7 mouse cellular contexts compared by ENCODE assay signal in genomic region chr14:25693888-25694568, GRCm38 (mm10). TPM values are rescaled to one million over a fixed set of nuclear protein-coding genes. Genes with fewer than 3 reads are reported as not detected.
DNase-seq lines count a peak whose midpoint lies in the region; ATAC-seq and TF ChIP-seq lines count a peak whose summit lies in the region.

Ppif (plus strand) TSS chr14:25694154.

- H3K4me2 ChIP-seq in embryonic facial prominence, embryonic 12.5 days (replicated peaks) = peak within 1 kb of the TSS; percentile 89
- peak within 1 kb of the TSS; percentile 95 for H3K4me2 ChIP-seq in limb, embryonic 12.5 days
- peak within 1 kb of the TSS; percentile 83 for H3K4me2 ChIP-seq in midbrain, embryonic 15.5 days

- H3K4me1 ChIP-seq in embryonic facial prominence, embryonic 12.5 days = peaks cover 16% of the 10 kb centered on the region
- H3K4me1 ChIP-seq in kidney, adult 2 months (ENCODE audit: control insufficient read depth, insufficient read depth, low read length) = peaks cover 16% of the 10 kb centered on the region; the same call in 1 of the 2 replicates
- H3K4me1 ChIP-seq in limb, embryonic 12.5 days (replicated peaks) = peaks cover 30% of the 10 kb centered on the region
- H3K4me1 ChIP-seq in midbrain, embryonic 15.5 days = peaks cover 26% of the 10 kb centered on the region
- H3K4me1 ChIP-seq in spleen, adult 2 months (ENCODE audit: control insufficient read depth, insufficient read depth, insufficient read length) = peaks cover 6% of the 10 kb centered on the region; the same call in 1 of the 2 replicates

- H3K9me3 ChIP-seq in embryonic facial prominence, embryonic 12.5 days = no peaks in the 10 kb centered on the region
- no peaks in the 10 kb centered on the region for H3K9me3 ChIP-seq in limb, embryonic 12.5 days
- no peaks in the 10 kb centered on the region for H3K9me3 ChIP-seq in midbrain, embryonic 15.5 days

- no peaks in the 10 kb centered on the region for H3K27me3 ChIP-seq in embryonic facial prominence, embryonic 12.5 days
- H3K27me3 ChIP-seq in kidney, adult 2 months (replicated peaks; ENCODE audit: control insufficient read depth, insufficient read depth, low read length) = no peaks in the 10 kb centered on the region
- no peaks in the 10 kb centered on the region for H3K27me3 ChIP-seq in limb, embryonic 12.5 days
- no peaks in the 10 kb centered on the region for H3K27me3 ChIP-seq in midbrain, embryonic 15.5 days (replicated peaks)
- no peaks in the 10 kb centered on the region for H3K27me3 ChIP-seq in spleen, adult 2 months (ENCODE audit: control insufficient read depth, insufficient read depth, low read length)

- peak within 1 kb of the TSS; percentile 89 for H3K4me3 ChIP-seq in embryonic facial prominence, embryonic 12.5 days
- peak within 1 kb of the TSS; percentile 71 for H3K4me3 ChIP-seq in kidney, adult 2 months (ENCODE audit: insufficient read depth, low read depth, low read length)
- peak within 1 kb of the TSS; percentile 93 for H3K4me3 ChIP-seq in limb, embryonic 12.5 days (replicated peaks)
- peak within 1 kb of the TSS; percentile 78 for H3K4me3 ChIP-seq in midbrain, embryonic 15.5 days
- peak within 1 kb of the TSS; percentile 73 for H3K4me3 ChIP-seq in spleen, adult 2 months (ENCODE audit: extremely low read depth, insufficient read depth, insufficient read length)

- peak; percentile 98 for DNase-seq in adrenal gland, postnatal 25 days
- peak; percentile 95 to 97 for DNase-seq in heart, adult 18-20 months
- DNase-seq in kidney, adult 2 months = peak; percentile 97
- peak; percentile 89 to 96 for DNase-seq in spleen, adult 2 months (ENCODE audit: low read depth in 1 of 2, low spot score in 2 of 2)

- H3K9ac ChIP-seq in embryonic facial prominence, embryonic 12.5 days = peak within 1 kb of the TSS; percentile 84
- peak within 1 kb of the TSS; percentile 90 for H3K9ac ChIP-seq in limb, embryonic 12.5 days (replicated peaks)
- peak within 1 kb of the TSS; percentile 75 for H3K9ac ChIP-seq in midbrain, embryonic 15.5 days

- no peak within 1 kb of the TSS; the same call in 1 of the 2 replicates for H3K27ac ChIP-seq in embryonic facial prominence, embryonic 12.5 days
- peak within 1 kb of the TSS; percentile 57 for H3K27ac ChIP-seq in kidney, adult 2 months (ENCODE audit: insufficient read depth, low read depth, low read length)
- peak within 1 kb of the TSS; percentile 70; the same call in 1 of the 2 replicates for H3K27ac ChIP-seq in limb, embryonic 12.5 days
- H3K27ac ChIP-seq in midbrain, embryonic 15.5 days = peak within 1 kb of the TSS; percentile 71
- H3K27ac ChIP-seq in spleen, adult 2 months (ENCODE audit: insufficient read depth, low read length) = peak within 1 kb of the TSS; percentile 13; the same call in 1 of the 2 replicates

- ATAC-seq in embryonic facial prominence, embryonic 12.5 days (ENCODE audit: insufficient number of reproducible peaks, insufficient read depth, low FRiP score, low TSS enrichment) = peak; percentile 87
- peak; percentile 88 for ATAC-seq in limb, embryonic 12.5 days (ENCODE audit: insufficient number of reproducible peaks, insufficient read depth, low FRiP score, low TSS enrichment, low read depth)
- peak; percentile 94 for ATAC-seq in midbrain, embryonic 15.5 days (replicated peaks)

- peak; percentile 94; the same call in 1 of the 2 replicates for TF ChIP-seq CTCF in kidney, adult 2 months (conservative IDR thresholded peaks at IDR 0.05; ENCODE audit: insufficient read depth, insufficient read length, low read depth, low read length)
- peak; percentile 97 for TF ChIP-seq CTCF in spleen, adult 2 months (IDR thresholded peaks at IDR 0.05; ENCODE audit: extremely low read depth, insufficient read depth, insufficient read length, insufficient replicate concordance)

- TF ChIP-seq POLR2A in kidney, adult 2 months (IDR thresholded peaks at IDR 0.05; ENCODE audit: low read depth, low read length) = peak; percentile 62
- peak; percentile 77 for TF ChIP-seq POLR2A in spleen, adult 2 months (IDR thresholded peaks at IDR 0.05; ENCODE audit: low read depth, low read length)

- under 1% methylated on average over 69 of the region's 70 CpGs for WGBS in embryonic facial prominence, embryonic 12.5 days
- WGBS in kidney, adult 2 months = under 1% methylated on average over 70 of the region's 70 CpGs
- WGBS in limb, embryonic 12.5 days = under 1% methylated on average over 70 of the region's 70 CpGs
- 0% methylated on average over 67 of the region's 70 CpGs for WGBS in midbrain, embryonic 15.5 days
- WGBS in spleen, adult 2 months = under 1% methylated on average over 70 of the region's 70 CpGs

- peaks cover 28% of the 10 kb centered on the region for H3K36me3 ChIP-seq in embryonic facial prominence, embryonic 12.5 days
- no peaks in the 10 kb centered on the region for H3K36me3 ChIP-seq in kidney, adult 2 months (ENCODE audit: control insufficient read depth, insufficient read depth, low read length)
- peaks cover 34% of the 10 kb centered on the region for H3K36me3 ChIP-seq in limb, embryonic 12.5 days
- H3K36me3 ChIP-seq in midbrain, embryonic 15.5 days (replicated peaks) = peaks cover 13% of the 10 kb centered on the region; the same call in 1 of the 2 replicates
- peaks cover 13% of the 10 kb centered on the region for H3K36me3 ChIP-seq in spleen, adult 2 months (ENCODE audit: control insufficient read depth, insufficient read depth, low read length)

RNA-seq across cellular contexts. Expression of gene Ppif, which starts in this region (rescaled TPM):
- total RNA-seq in adrenal gland, postnatal 25 days (2021) = 29.4 and 35.9 TPM in 2 replicates
- 27.6 and 30.3 TPM in 2 replicates for polyA plus RNA-seq in embryonic facial prominence, embryonic 12.5 days (2016; fragmentation: Nextera tagmentation; extraction: Ambion mirVana)
- total RNA-seq in heart, adult 18-20 months (2021) = 100 to 1,000 TPM; 287 to 306 TPM
- 164 and 168 TPM in 2 replicates for polyA plus RNA-seq in kidney, adult 2 months (2012; rRNA removed)
- polyA plus RNA-seq in limb, embryonic 12.5 days (2016; fragmentation: Nextera tagmentation; extraction: Ambion mirVana) = 29.2 and 32.9 TPM in 2 replicates
- polyA plus RNA-seq in midbrain, embryonic 15.5 days (2015; fragmentation: Nextera tagmentation; extraction: Ambion mirVana) = 30.6 and 32.0 TPM in 2 replicates
- 50.4 and 68.4 TPM in 2 replicates for polyA plus RNA-seq in spleen, adult 2 months (2012; rRNA removed)
